Mouse (Mus musculus) heart, adult 2 months (tissue): ENCODE measurements around the gene Cnot6. TPM values are rescaled to one million over a fixed set of nuclear protein-coding genes. Genes with fewer than 3 reads are reported as not detected.

Source experiments
- DNase-seq, 2 experiments: peaks; one replicate each; pipeline ENCODE4 v3.0.0; 2021
- H3K27ac ChIP-seq: fragments of 200-600 bp; 2 replicates; pipeline ENCODE4 v1.8.1; 2022
- H3K27me3 ChIP-seq: fragments of 200-500 bp; 2 replicates; pipeline ENCODE4 v1.6.1; 2012; ENCODE audit warnings: mild to moderate bottlenecking, low read length, inconsistent platforms, mixed read lengths; ENCODE audit not compliant: control insufficient read depth, insufficient read depth
- H3K36me3 ChIP-seq: fragments of 200-500 bp; 2 replicates; pipeline ENCODE4 v1.6.1; 2012; ENCODE audit warnings: low read length, inconsistent platforms; ENCODE audit not compliant: control insufficient read depth, insufficient read depth
- H3K4me1 ChIP-seq: fragments of 200-500 bp; 2 replicates; pipeline ENCODE4 v1.6.1; 2011; ENCODE audit warnings: low read length; ENCODE audit not compliant: control insufficient read depth, insufficient read depth
- H3K4me3 ChIP-seq: fragments of 200-600 bp; 2 replicates; pipeline ENCODE4 v1.8.1; 2022
- H3K79me2 ChIP-seq: fragments of 200-500 bp; replicated peaks from 2 replicates; pipeline ENCODE4 v1.6.1; 2012; ENCODE audit warnings: mild to moderate bottlenecking, inconsistent platforms, low read length, moderate library complexity, mixed read lengths; ENCODE audit not compliant: control insufficient read depth, insufficient read depth
- H3K9ac ChIP-seq: fragments of 200-500 bp; 2 replicates; pipeline ENCODE4 v1.6.1; 2012; ENCODE audit warnings: low read depth, mild to moderate bottlenecking, control low read depth, inconsistent platforms, low read length, mixed read lengths
- CTCF ChIP-seq: fragments of 200-600 bp; IDR thresholded peaks from 2 replicates; pipeline ENCODE4 v1.8.1; 2022; ENCODE audit warnings: antibody characterized with exemption, mild to moderate bottlenecking, moderate library complexity
- EP300 ChIP-seq: fragments of 200-500 bp; IDR thresholded peaks from 2 replicates; pipeline ENCODE4 v1.6.1; 2011; ENCODE audit warnings: low read depth, low read length, control low read depth; ENCODE audit not compliant: insufficient read depth
- POLR2A ChIP-seq: fragments of 200-500 bp; IDR thresholded peaks from 2 replicates; pipeline ENCODE4 v1.6.1; 2011; ENCODE audit warnings: mild to moderate bottlenecking, low read depth, low read length, control low read depth; ENCODE audit not compliant: insufficient read depth
- whole genome bisulfite sequencing: fragments of 180-500 bp; shearing (Covaris S2); methylation state at CpG from one replicate; pipeline ENCODE4 v1.1.7; 2018; 5-methylcytosine and 5-hydroxymethylcytosine counted together
- intact Hi-C: fragments of 180-260 bp; cut with DNase I; formaldehyde crosslinking; loops from one replicate; pipeline ENCODE4 v1.15.1; 2025
- polyA plus RNA-seq: library from polyadenylated mRNA; depleted of rRNA; stranded (reverse); fragments of >200 nt; gene quantifications from 2 replicates; pipeline ENCODE4 v1.2.3, GENCODE M21; 2012
- total RNA-seq, 2 experiments: library from RNA; stranded (reverse); gene quantifications; 2 replicates each; pipeline ENCODE4 v1.2.3; 2021

Gene Cnot6
- total and polyA plus RNA-seq, 3 experiments, result 6.3 to 23.4 (median 19.3) TPM

DNA sequence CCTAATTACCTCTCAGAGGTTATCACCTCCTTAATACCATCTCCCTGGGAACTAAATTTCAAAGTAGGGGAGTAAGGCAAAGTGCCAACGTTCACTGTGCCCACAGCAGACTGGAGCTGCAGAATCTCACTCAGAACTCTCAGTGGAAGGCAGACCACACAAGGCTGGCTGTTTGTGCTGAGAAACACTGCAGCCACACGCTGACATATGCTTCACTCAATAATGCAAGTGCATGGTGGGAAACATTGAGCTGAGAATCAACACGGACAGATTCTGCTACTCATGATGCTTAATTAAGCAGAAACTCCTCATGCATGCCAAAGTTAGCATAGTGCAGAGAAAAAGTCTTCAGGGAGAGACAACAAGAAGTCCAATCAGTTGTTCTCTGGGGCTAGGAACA is 33.3 kb upstream of the Cnot6 start:
- no peaks in the 10 kb centered on the region for H3K36me3 ChIP-seq
- intact Hi-C loops, result no loop called here
- 71% methylated on average over 3 of the region's 3 CpGs for WGBS
- H3K27me3 ChIP-seq, result no peaks in the 10 kb centered on the region
- no peak overlapping the region for H3K4me3 ChIP-seq
- no peak overlapping the region for H3K9ac ChIP-seq
- H3K4me1 ChIP-seq, result no peaks in the 10 kb centered on the region
- TF ChIP-seq EP300 (no peak), POLR2A (no peak), CTCF (no peak)
- no peak for DNase-seq
- H3K27ac ChIP-seq, result no peak overlapping the region
- H3K79me2 ChIP-seq, result no peaks in the 10 kb centered on the region

DNA sequence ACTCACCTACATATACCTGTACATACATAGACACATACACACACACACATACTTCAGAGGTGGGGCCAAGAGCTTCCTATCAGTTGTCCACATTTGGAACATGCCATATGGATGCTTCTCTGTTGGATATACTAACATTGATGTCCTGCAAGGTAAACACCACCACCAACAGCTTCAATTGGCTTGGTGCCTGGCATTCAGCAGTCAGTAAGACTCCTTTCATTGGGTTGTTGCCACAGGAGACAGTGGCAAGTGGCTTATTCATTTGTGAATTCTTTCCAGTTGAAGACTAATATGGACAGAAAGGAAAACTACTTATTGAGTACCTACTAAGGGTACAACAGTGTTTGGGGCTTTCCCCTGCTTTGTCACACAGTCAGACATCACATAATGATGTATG is 32.5 kb upstream of the Cnot6 start:
- no peak overlapping the region for H3K9ac ChIP-seq
- no peaks in the 10 kb centered on the region for H3K36me3 ChIP-seq
- TF ChIP-seq CTCF, result no peak
- no peak for TF ChIP-seq POLR2A
- TF ChIP-seq EP300, result no peak
- H3K79me2 ChIP-seq, result no peaks in the 10 kb centered on the region
- H3K4me3 ChIP-seq, result no peak overlapping the region
- no peaks in the 10 kb centered on the region for H3K27me3 ChIP-seq
- H3K27ac ChIP-seq, result no peak overlapping the region
- DNase-seq, result no peak
- no peaks in the 10 kb centered on the region for H3K4me1 ChIP-seq
- intact Hi-C loops, result no loop called here

DNA sequence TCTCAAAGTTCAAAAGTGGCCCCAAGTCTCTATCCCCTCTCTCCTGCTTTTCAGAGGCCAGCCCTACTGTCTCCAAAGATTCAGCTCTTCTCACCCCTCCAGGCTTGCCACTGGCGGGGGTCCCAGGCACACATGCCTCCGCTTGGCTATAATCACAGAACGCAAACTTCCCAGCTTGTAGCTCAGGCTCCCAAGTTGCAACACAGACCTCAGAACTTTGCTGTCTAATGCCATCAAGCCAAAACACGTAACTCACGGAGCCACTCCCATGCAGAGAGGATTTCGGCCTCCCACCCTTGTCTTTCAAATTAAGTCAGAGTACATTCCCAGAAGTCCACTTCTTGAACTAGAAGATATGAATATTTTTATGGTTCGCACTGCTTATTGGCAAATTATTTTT is 31.1 kb upstream of the Cnot6 start:
- Histone ChIP-seq H3K4me1 (no peaks in the 10 kb centered on the region), H3K27ac (no peak overlapping the region), H3K79me2 (no peaks in the 10 kb centered on the region), H3K4me3 (no peak overlapping the region), H3K9ac (no peak overlapping the region), H3K36me3 (no peaks in the 10 kb centered on the region), H3K27me3 (no peaks in the 10 kb centered on the region)
- intact Hi-C loops, result no loop called here
- TF ChIP-seq POLR2A (no peak), EP300 (no peak), CTCF (no peak)
- WGBS, result 88% methylated on average over 7 of the region's 7 CpGs
- peak in 1 of 2 experiments; percentile 35 for DNase-seq

DNA sequence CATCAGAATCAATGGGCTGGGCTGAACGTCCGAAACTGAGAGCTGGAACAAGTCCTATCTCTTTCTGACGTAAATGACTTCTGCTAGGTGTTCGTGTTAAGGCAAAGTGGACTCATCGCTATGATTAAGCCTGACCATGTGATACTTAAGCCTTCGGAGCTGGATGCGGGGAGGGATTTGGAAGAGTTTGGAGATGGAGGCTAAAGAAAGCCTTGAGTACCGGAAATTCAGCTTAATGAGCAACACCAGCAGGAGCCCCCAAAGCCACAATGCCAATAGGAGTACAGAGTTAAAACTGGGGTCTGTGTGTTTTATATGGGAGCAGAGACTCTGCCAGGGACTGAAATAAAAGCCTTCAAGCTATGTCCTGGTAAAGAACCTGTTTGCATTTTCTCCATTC is 29.7 kb upstream of the Cnot6 start:
- Histone ChIP-seq H3K4me1 (no peaks in the 10 kb centered on the region), H3K27me3 (no peaks in the 10 kb centered on the region), H3K79me2 (no peaks in the 10 kb centered on the region), H3K4me3 (no peak overlapping the region), H3K27ac (no peak overlapping the region), H3K36me3 (no peaks in the 10 kb centered on the region), H3K9ac (no peak overlapping the region)
- whole genome bisulfite sequencing, result 63% methylated on average over 8 of the region's 8 CpGs
- TF ChIP-seq CTCF, result no peak
- no peak for TF ChIP-seq POLR2A
- no peak for TF ChIP-seq EP300
- intact Hi-C loops, result no loop called here
- DNase-seq, result no peak

DNA sequence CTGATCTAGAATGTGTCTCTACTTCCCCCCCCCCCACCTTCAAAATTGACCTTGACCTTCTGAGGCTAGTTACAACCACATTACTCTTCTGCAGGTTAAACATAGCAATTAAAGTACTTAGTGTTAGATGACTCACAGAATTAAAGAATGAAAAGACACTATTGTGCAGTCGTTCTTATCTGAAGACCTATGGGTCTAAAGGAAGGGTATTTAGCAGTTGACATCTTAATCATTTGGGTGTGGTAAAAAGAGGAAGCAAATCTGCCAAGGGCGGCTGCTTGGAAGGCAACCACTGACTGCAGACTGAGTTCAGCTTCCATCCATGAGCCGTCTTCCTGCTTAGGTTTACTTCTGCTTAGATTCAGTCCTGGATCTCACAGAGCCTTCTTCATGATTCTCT is 27.3 kb upstream of the Cnot6 start:
- WGBS, result 38% methylated on average over 3 of the region's 3 CpGs
- no peak for DNase-seq
- no peaks in the 10 kb centered on the region for H3K79me2 ChIP-seq
- no peak overlapping the region for H3K4me3 ChIP-seq
- intact Hi-C loops, result no loop called here
- H3K27ac ChIP-seq, result no peak overlapping the region; the same call in 1 of the 2 replicates
- TF ChIP-seq CTCF (no peak), POLR2A (no peak), EP300 (no peak)
- H3K9ac ChIP-seq, result no peak overlapping the region
- no peaks in the 10 kb centered on the region for H3K27me3 ChIP-seq
- H3K36me3 ChIP-seq, result no peaks in the 10 kb centered on the region
- H3K4me1 ChIP-seq, result no peaks in the 10 kb centered on the region

DNA sequence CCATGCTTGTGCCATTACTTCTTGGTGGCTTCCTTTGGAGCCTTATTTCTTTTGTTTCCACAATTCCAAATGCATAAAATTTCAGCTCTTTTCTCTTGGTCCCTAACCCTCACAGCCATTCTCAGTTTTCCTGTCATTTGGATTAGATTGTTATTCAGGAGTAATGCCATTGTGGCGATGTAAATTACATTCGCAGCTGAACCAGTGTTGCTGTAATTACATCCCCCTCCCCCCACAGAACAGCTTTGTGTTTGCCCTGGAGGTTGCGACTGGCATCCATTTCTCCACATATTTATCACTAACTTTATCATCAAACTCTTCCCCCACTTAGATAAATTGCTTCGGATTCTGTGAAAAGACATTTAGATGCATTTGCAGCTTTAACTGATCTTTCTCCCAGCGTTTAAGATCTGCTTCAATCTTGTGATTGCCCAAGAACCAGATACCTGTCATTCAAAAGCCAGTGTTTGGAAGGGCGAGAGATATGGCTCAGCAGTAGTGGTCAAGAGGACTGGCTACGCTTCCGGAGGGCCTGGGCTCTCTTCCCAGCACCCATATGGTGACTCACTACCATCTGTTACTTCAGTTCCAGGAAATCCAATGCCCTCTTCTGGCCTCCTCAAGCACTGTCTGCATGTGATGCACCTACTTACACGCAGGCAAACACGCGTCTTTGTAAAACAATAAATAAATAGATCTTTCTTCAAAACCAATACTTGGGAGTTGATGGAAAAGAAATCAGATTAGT is 26.3 kb upstream of the Cnot6 start:
- Histone ChIP-seq H3K79me2 (no peaks in the 10 kb centered on the region), H3K4me1 (no peaks in the 10 kb centered on the region), H3K4me3 (no peak overlapping the region), H3K27me3 (no peaks in the 10 kb centered on the region), H3K36me3 (no peaks in the 10 kb centered on the region), H3K9ac (no peak overlapping the region), H3K27ac (no peak overlapping the region)
- intact Hi-C loops, result no loop called here
- 84% methylated on average over 11 of the region's 11 CpGs for WGBS
- no peak for DNase-seq
- TF ChIP-seq CTCF, result no peak
- no peak for TF ChIP-seq EP300
- TF ChIP-seq POLR2A, result no peak
